Mouse (Mus musculus): Measurements from ENCODE around the gene Moxd2. TPM values are rescaled to one million over a fixed set of nuclear protein-coding genes. Genes with fewer than 3 reads are reported as not detected.
A peak's percentile ranks its signal among the peaks of the same experiment; 100 is the strongest.

Moxd2 gene
- total and polyA plus RNA-seq, 2 experiments from 2014 or later, result not detected

GRCm38 (mm10) chr6:40845283-40845682 lies 42.0 kb downstream of the Moxd2 start:
- Histone ChIP-seq H3K9me3 (ENCODE audit: low read length) (no peaks in the 10 kb centered on the region), H3K4me2 (ENCODE audit: low read depth, low read length) (no peak overlapping the region), H3K36me3 (ENCODE audit: insufficient read depth, low read length) (no peaks in the 10 kb centered on the region), H3K27ac (no peak overlapping the region), H3K4me1 (ENCODE audit: insufficient read depth, low read length) (no peaks in the 10 kb centered on the region), H3K27me3 (ENCODE audit: insufficient read depth, low read length) (no peaks in the 10 kb centered on the region), H3K9ac (replicated peaks; ENCODE audit: low read length) (no peak overlapping the region), H3K4me3 (ENCODE audit: low read length) (no peak overlapping the region)
- no peak for ATAC-seq
- TF ChIP-seq CTCF (IDR thresholded peaks at IDR 0.05; ENCODE audit: low read depth), result no peak; the same call in 1 of the 2 replicates
- DNase-seq (ENCODE audit: low spot score), result peak; percentile 21

Other genes with a start within 250 kb of the Moxd2 start
- not detected in 2 replicates for gene Prss58, start 12.9 kb upstream of the Moxd2 start, total RNA-seq (2014; rRNA removed)
- not detected in 2 replicates for gene Prss58, start 12.9 kb upstream of the Moxd2 start, polyA plus RNA-seq (2015; fragmentation: Nextera tagmentation; extraction: Ambion mirVana)
- gene 1700074P13Rik, start 53.1 kb upstream of the Moxd2 start, total RNA-seq (2014; rRNA removed), result not detected in 2 replicates
- not detected in 2 replicates for gene 1700074P13Rik, start 53.1 kb upstream of the Moxd2 start, polyA plus RNA-seq (2015; fragmentation: Nextera tagmentation; extraction: Ambion mirVana)
- not detected in 2 replicates for gene Gm4744, start 64.4 kb upstream of the Moxd2 start, total RNA-seq (2014; rRNA removed)
- not detected in 2 replicates for gene Gm4744, start 64.4 kb upstream of the Moxd2 start, polyA plus RNA-seq (2015; fragmentation: Nextera tagmentation; extraction: Ambion mirVana)
- not detected in 2 replicates for gene 1810009J06Rik, start 77.3 kb upstream of the Moxd2 start, total RNA-seq (2014; rRNA removed)
- not detected in 2 replicates for gene 1810009J06Rik, start 77.3 kb upstream of the Moxd2 start, polyA plus RNA-seq (2015; fragmentation: Nextera tagmentation; extraction: Ambion mirVana)
- gene Gm2663, start 112.0 kb upstream of the Moxd2 start, total RNA-seq (2014; rRNA removed), result not detected in 2 replicates
- not detected in 2 replicates for gene Gm2663, start 112.0 kb upstream of the Moxd2 start, polyA plus RNA-seq (2015; fragmentation: Nextera tagmentation; extraction: Ambion mirVana)
- gene 2210010C04Rik, start 148.0 kb upstream of the Moxd2 start, total RNA-seq (2014; rRNA removed), result not detected in 2 replicates
- not detected in 2 replicates for gene 2210010C04Rik, start 148.0 kb upstream of the Moxd2 start, polyA plus RNA-seq (2015; fragmentation: Nextera tagmentation; extraction: Ambion mirVana)